Mouse (Mus musculus) spleen, adult 2 months (tissue): ENCODE measurements around the gene Fnbp1. TPM values are rescaled to one million over a fixed set of nuclear protein-coding genes. Genes with fewer than 3 reads are reported as not detected.

Experiments used
- DNase-seq, 2 experiments: peaks; one replicate each; pipeline versions ENCODE4 v3.0.0 to v3.0.0-alpha.2; 2012 to 2021; ENCODE audit warnings: low spot score in 2 of 2, low read depth in 1 of 2
- H3K27ac ChIP-seq: fragments of 200-500 bp; 2 replicates; pipeline ENCODE4 v1.5.1; 2012; ENCODE audit warnings: low read length, inconsistent platforms; ENCODE audit not compliant: insufficient read depth
- H3K27me3 ChIP-seq: fragments of 200-500 bp; 2 replicates; pipeline ENCODE4 v1.6.1; 2012; ENCODE audit warnings: mild to moderate bottlenecking, moderate library complexity, low read length, inconsistent platforms; ENCODE audit not compliant: control insufficient read depth, insufficient read depth
- H3K36me3 ChIP-seq: fragments of 200-500 bp; 2 replicates; pipeline ENCODE4 v1.6.1; 2012; ENCODE audit warnings: mild to moderate bottlenecking, low read length, inconsistent platforms; ENCODE audit not compliant: control insufficient read depth, insufficient read depth
- H3K4me1 ChIP-seq: fragments of 200-500 bp; 2 replicates; pipeline ENCODE4 v1.6.1; 2011; ENCODE audit warnings: inconsistent platforms; ENCODE audit not compliant: control insufficient read depth, insufficient read depth, insufficient read length
- H3K4me3 ChIP-seq: fragments of 200-500 bp; 2 replicates; pipeline ENCODE4 v1.5.1; 2011; ENCODE audit warnings: mild to moderate bottlenecking, inconsistent platforms; ENCODE audit not compliant: insufficient read depth, insufficient read length; ENCODE audit errors: extremely low read depth
- CTCF ChIP-seq: fragments of 200-500 bp; IDR thresholded peaks from 2 replicates; pipeline ENCODE4 v1.5.1; 2011; ENCODE audit warnings: mild to moderate bottlenecking, inconsistent platforms; ENCODE audit not compliant: insufficient read depth, insufficient read length, insufficient replicate concordance; ENCODE audit errors: extremely low read depth
- POLR2A ChIP-seq: fragments of 200-500 bp; IDR thresholded peaks from 2 replicates; pipeline ENCODE4 v1.6.1; 2011; ENCODE audit warnings: low read depth, low read length, inconsistent platforms
- WGBS: fragments of 180-500 bp; shearing (Covaris S2); methylation state at CpG from one replicate; pipeline ENCODE4 v1.1.7; 2018; 5-methylcytosine and 5-hydroxymethylcytosine counted together
- polyA plus RNA-seq: library from polyadenylated mRNA; depleted of rRNA; stranded (reverse); fragments of >200 nt; gene quantifications from 2 replicates; pipeline ENCODE4 v1.2.3, GENCODE M21; 2012

Fnbp1 gene
- polyA plus RNA-seq, 1 experiment, result 78.7 TPM

DNA sequence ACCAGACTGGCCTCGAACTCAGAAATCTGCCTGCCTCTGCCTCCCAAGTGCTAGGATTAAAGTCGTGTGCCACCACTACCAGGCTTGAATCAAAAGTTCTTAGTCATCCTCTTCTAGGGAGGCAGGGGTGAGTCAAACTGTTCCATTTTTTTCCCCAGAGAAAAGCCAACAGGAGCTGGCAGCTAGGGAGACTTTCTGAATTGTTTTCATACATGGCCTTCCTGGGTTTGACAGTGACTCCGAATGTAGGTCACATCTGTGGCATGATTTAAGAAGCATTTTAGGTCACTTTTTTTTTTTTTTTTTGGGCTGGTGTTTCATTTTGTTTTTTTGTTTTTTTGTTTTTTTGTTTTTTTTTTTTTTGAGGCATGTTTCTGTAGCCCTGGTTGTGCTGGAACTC, 23.6 kb downstream of the Fnbp1 start:
- H3K36me3 ChIP-seq, result no peaks in the 10 kb centered on the region
- no peak for DNase-seq
- H3K4me3 ChIP-seq, result no peak overlapping the region
- no peak overlapping the region for H3K27ac ChIP-seq
- no peak for TF ChIP-seq CTCF
- H3K27me3 ChIP-seq, result no peaks in the 10 kb centered on the region
- H3K4me1 ChIP-seq, result peaks cover 36% of the 10 kb centered on the region
- WGBS, result 58% methylated on average over 3 of the region's 3 CpGs

DNA sequence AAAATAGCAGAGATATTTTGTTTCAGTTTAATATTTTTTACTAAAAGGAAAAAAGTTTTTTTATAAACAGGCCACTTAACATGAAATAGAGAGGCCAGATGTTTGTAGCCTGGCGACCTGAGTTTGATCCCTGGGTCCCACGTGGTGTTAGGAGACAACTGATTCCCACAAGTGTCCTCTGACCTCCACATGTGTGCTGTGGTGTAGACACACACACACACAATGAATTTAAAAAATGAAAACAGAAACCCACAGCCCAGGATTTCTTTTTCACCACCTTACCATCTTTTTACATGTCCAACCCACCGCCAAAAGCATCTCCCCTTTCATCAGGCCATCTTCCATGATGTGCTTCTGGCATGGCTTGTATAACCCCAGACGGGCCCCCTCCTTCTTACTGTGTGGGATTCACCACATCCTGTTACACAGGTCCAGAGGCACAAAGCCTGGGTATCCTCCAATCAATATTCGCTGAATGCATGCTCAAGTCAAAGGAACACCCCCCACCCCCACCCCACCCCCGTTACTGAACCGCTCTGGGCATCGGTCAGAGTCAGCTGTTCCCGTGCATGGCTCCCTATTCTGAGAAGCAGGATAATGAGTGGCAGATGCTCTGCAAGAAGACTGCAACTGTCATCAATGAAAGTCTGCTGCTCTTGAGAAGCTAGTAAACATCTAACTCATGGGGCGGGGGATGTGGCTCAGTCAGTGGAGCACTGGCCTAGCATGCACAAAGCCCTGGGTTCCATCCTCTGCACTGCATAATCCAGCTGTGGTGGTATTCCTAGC, 25.7 kb downstream of the Fnbp1 start:
- peaks cover 36% of the 10 kb centered on the region for H3K4me1 ChIP-seq
- H3K27me3 ChIP-seq, result no peaks in the 10 kb centered on the region
- H3K27ac ChIP-seq, result peak overlapping the region; percentile 85
- H3K36me3 ChIP-seq, result no peaks in the 10 kb centered on the region
- no peak overlapping the region for H3K4me3 ChIP-seq
- WGBS, result 17% methylated on average over 10 of the region's 10 CpGs
- DNase-seq, result peak; percentile 33 to 42
- TF ChIP-seq CTCF, result no peak
- no peak for TF ChIP-seq POLR2A

DNA sequence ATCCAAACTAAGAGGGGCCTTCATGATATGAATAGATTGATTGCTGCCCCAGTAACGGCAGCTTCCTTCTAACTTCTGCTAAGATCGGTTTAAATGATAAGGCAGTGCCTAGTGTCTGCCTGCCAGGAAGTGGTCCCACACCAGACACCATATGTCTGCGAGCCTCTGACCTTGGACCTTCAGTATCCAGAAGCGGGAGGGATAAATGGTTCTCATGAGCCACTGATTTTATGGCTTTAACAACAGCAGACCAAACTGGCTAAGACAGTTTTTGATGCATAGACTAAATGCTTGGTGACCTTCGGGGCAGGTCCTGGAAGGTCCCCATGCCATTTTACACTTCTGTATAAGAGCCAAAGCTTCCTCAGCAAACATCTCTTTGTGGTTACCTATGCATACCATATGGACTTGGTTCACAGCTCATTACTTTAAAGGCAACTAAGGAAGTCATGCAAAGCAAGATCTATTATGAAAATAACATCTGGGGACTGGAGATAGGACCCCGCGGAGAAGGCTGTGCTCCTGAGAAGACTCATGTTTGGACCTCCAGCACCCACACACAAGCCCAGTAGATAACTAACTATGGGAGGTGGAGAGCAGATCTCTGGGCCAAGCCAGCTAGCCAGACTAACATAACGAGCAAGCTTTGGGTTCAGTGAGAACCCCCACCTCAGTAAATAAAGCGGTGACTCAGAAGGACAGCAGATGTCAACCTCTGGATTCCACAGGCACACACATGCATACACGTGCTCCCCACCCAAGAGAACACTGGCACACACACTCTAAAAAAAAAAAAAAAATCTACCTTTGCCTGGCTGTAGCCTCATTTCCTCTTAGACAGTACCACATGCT, 26.5 kb downstream of the Fnbp1 start:
- WGBS, result 6% methylated on average over 10 of the region's 10 CpGs
- H3K4me1 ChIP-seq, result peaks cover 36% of the 10 kb centered on the region
- TF ChIP-seq CTCF (no peak), POLR2A (no peak)
- H3K27ac ChIP-seq, result peak overlapping the region; percentile 85
- H3K27me3 ChIP-seq, result no peaks in the 10 kb centered on the region
- H3K36me3 ChIP-seq, result no peaks in the 10 kb centered on the region
- H3K4me3 ChIP-seq, result no peak overlapping the region
- no peak for DNase-seq

- TF ChIP-seq POLR2A, result no peak
- TF ChIP-seq CTCF, result no peak
- no peak for DNase-seq
- peaks cover 41% of the 10 kb centered on the region for H3K4me1 ChIP-seq
- WGBS, result 79% methylated on average over 2 of the region's 2 CpGs
- no peaks in the 10 kb centered on the region; the same call in 1 of the 2 replicates for H3K36me3 ChIP-seq
- no peaks in the 10 kb centered on the region for H3K27me3 ChIP-seq
- H3K27ac ChIP-seq, result peak overlapping the region; percentile 32; the same call in 1 of the 2 replicates
- H3K4me3 ChIP-seq, result no peak overlapping the region
These were observed 27.6 kb downstream of the Fnbp1 start for GRCm38 (mm10) chr2:31114205-31114604.

DNA sequence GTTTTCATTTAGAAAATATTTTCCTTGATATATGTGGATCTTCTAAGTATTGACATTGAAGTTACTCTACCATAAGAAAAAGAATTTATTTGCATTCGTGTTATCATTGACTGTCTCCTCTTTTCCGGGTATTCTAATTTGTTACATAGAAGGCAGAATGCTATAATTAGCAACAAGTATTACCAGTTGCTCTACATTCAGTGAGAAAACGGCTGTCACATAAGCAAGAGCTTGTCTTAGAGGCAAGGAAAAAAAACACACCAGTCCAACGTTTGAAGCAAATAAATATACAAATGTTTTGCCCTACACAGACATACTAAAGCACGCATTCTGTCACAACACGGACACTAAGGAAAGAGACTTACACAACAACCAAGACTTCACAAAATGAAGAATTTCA, 30.1 kb downstream of the Fnbp1 start:
- no peak for TF ChIP-seq CTCF
- TF ChIP-seq POLR2A, result no peak
- Histone ChIP-seq H3K27ac (no peak overlapping the region), H3K27me3 (no peaks in the 10 kb centered on the region), H3K36me3 (no peaks in the 10 kb centered on the region; the same call in 1 of the 2 replicates), H3K4me1 (peaks cover 38% of the 10 kb centered on the region), H3K4me3 (no peak overlapping the region)
- WGBS, result 78% methylated on average over 6 of the region's 6 CpGs
- no peak for DNase-seq

GRCm38 (mm10) chr2:31109960-31110548, 31.8 kb downstream of the Fnbp1 start:
- H3K36me3 ChIP-seq, result no peaks in the 10 kb centered on the region; the same call in 1 of the 2 replicates
- no peak overlapping the region for H3K27ac ChIP-seq
- TF ChIP-seq CTCF (no peak), POLR2A (no peak)
- no peaks in the 10 kb centered on the region for H3K27me3 ChIP-seq
- no peak overlapping the region for H3K4me3 ChIP-seq
- 78% methylated on average over 12 of the region's 12 CpGs for WGBS
- no peak for DNase-seq
- peaks cover 29% of the 10 kb centered on the region for H3K4me1 ChIP-seq
